Mouse (Mus musculus): ENCODE measurements at regions not wholly inside any gene's neighbourhood (a gene's known extent, or its start where the extent isn't known, plus 50 kb on each side); places are given as distances from the start of the nearest gene placed in this dataset.
A peak's percentile ranks its signal among the peaks of the same experiment; 100 is the strongest.

- intact Hi-C loops (cut with DNase I), result no loop called here
Observed at GRCm38 (mm10) chr10:117987620-117988019, 141.8 kb upstream of the Rap1b start.

GRCm38 (mm10) chr10:117988076-117988475 lies 142.2 kb upstream of the Rap1b start:
- no peak for DNase-seq (ENCODE audit: extremely low spot score in 1 of 2, low spot score in 2 of 2)
- intact Hi-C loops (cut with DNase I), result no loop called here

More at GRCm38 (mm10) chr10:117987620-117988019, 141.8 kb upstream of the Rap1b start:
- peak in 1 of 2 experiments; percentile 40 for DNase-seq (ENCODE audit: extremely low spot score in 1 of 2, low spot score in 2 of 2)

GRCm38 (mm10) chr10:117991176-117991575 lies 145.3 kb upstream of the Rap1b start:
- DNase-seq (ENCODE audit: extremely low spot score in 1 of 2, low spot score in 2 of 2), result no peak
- intact Hi-C loops (cut with DNase I), result no loop called here

GRCm38 (mm10) chr10:117992317-117992716 lies 146.5 kb upstream of the Rap1b start:
- intact Hi-C loops (cut with DNase I), result no loop called here
- no peak for DNase-seq (ENCODE audit: extremely low spot score in 1 of 2, low spot score in 2 of 2)

GRCm38 (mm10) chr10:117993809-117994208 lies 147.8 kb upstream of the Mdm1 start:
- no peak for DNase-seq (ENCODE audit: extremely low spot score in 1 of 2, low spot score in 2 of 2)
- intact Hi-C loops (cut with DNase I), result no loop called here

- no peak for DNase-seq (ENCODE audit: extremely low spot score in 1 of 2, low spot score in 2 of 2)
- intact Hi-C loops (cut with DNase I), result no loop called here
Observed at GRCm38 (mm10) chr10:117994768-117995167, 146.8 kb upstream of the Mdm1 start.

- DNase-seq (ENCODE audit: extremely low spot score in 1 of 2, low spot score in 2 of 2), result no peak
- intact Hi-C loops (cut with DNase I), result no loop called here
Observed at GRCm38 (mm10) chr10:117997796-117998195, 143.8 kb upstream of the Mdm1 start.

GRCm38 (mm10) chr10:118000591-118000990 lies 141.0 kb upstream of the Mdm1 start:
- intact Hi-C loops (cut with DNase I), result no loop called here
- no peak for DNase-seq (ENCODE audit: extremely low spot score in 1 of 2, low spot score in 2 of 2)

GRCm38 (mm10) chr10:118001501-118001900 lies 140.1 kb upstream of the Mdm1 start:
- no peak for DNase-seq (ENCODE audit: extremely low spot score in 1 of 2, low spot score in 2 of 2)
- intact Hi-C loops (cut with DNase I), result no loop called here

- DNase-seq (ENCODE audit: extremely low spot score in 1 of 2, low spot score in 2 of 2), result no peak
- intact Hi-C loops (cut with DNase I), result no loop called here
Observed at GRCm38 (mm10) chr10:118001971-118002370, 139.6 kb upstream of the Mdm1 start.

- intact Hi-C loops (cut with DNase I), result no loop called here
- DNase-seq (ENCODE audit: extremely low spot score in 1 of 2, low spot score in 2 of 2), result no peak
Observed at GRCm38 (mm10) chr10:118002559-118002958, 139.1 kb upstream of the Mdm1 start.

- no peak for DNase-seq (ENCODE audit: extremely low spot score in 1 of 2, low spot score in 2 of 2)
- intact Hi-C loops (cut with DNase I), result no loop called here
Observed at GRCm38 (mm10) chr10:118003179-118003578, 138.4 kb upstream of the Mdm1 start.

GRCm38 (mm10) chr10:118003739-118004361 lies 137.8 kb upstream of the Mdm1 start:
- intact Hi-C loops (cut with DNase I), result no loop called here

GRCm38 (mm10) chr10:118004362-118004958 lies 137.2 kb upstream of the Mdm1 start:
- no peak for DNase-seq (ENCODE audit: extremely low spot score in 1 of 2, low spot score in 2 of 2)
- intact Hi-C loops (cut with DNase I), result no loop called here

More at GRCm38 (mm10) chr10:118003739-118004361, 137.8 kb upstream of the Mdm1 start:
- DNase-seq (ENCODE audit: extremely low spot score in 1 of 2, low spot score in 2 of 2), result no peak

- intact Hi-C loops (cut with DNase I), result no loop called here
- DNase-seq (ENCODE audit: extremely low spot score in 1 of 2, low spot score in 2 of 2), result no peak
Observed at GRCm38 (mm10) chr10:118006827-118007550, 134.6 kb upstream of the Mdm1 start.

GRCm38 (mm10) chr10:118007846-118008245 lies 133.8 kb upstream of the Mdm1 start:
- no peak for DNase-seq (ENCODE audit: extremely low spot score in 1 of 2, low spot score in 2 of 2)
- intact Hi-C loops (cut with DNase I), result no loop called here

- peak in 1 of 2 experiments; percentile 57 for DNase-seq (ENCODE audit: extremely low spot score in 1 of 2, low spot score in 2 of 2)
- intact Hi-C loops (cut with DNase I), result no loop called here
Observed at GRCm38 (mm10) chr10:118011687-118012567, 129.7 kb upstream of the Mdm1 start.

- intact Hi-C loops (cut with DNase I), result no loop called here
Observed at GRCm38 (mm10) chr10:118028831-118029230, 112.8 kb upstream of the Mdm1 start.

GRCm38 (mm10) chr10:118034401-118034800 lies 107.2 kb upstream of the Mdm1 start:
- intact Hi-C loops (cut with DNase I), result no loop called here
- no peak for DNase-seq (ENCODE audit: extremely low spot score in 1 of 2, low spot score in 2 of 2)

More at GRCm38 (mm10) chr10:118028831-118029230, 112.8 kb upstream of the Mdm1 start:
- no peak for DNase-seq (ENCODE audit: extremely low spot score in 1 of 2, low spot score in 2 of 2)
